Mouse (Mus musculus): ENCODE measurements around the gene Il2rb. TPM values are rescaled to one million over a fixed set of nuclear protein-coding genes. Genes with fewer than 3 reads are reported as not detected.

The Il2rb gene
- polyA plus RNA-seq, 1 experiment from 2014 or later, result 0.11 TPM

GRCm38 (mm10) chr15:78511951-78512350 is 16.9 kb upstream of the Il2rb start:
- no peak for DNase-seq
- H3K36me3 ChIP-seq (ENCODE audit: control insufficient read depth, insufficient read depth, low read length), result no peaks in the 10 kb centered on the region
- H3K4me3 ChIP-seq (replicated peaks; ENCODE audit: low read depth, low read length), result no peak overlapping the region
- ATAC-seq (ENCODE audit: low FRiP score, low TSS enrichment), result no peak
- H3K27ac ChIP-seq (replicated peaks; ENCODE audit: low read depth, low read length), result no peak overlapping the region
- H3K9me3 ChIP-seq (ENCODE audit: control insufficient read depth, low read length), result no peaks in the 10 kb centered on the region
- no peak overlapping the region for H3K9ac ChIP-seq (replicated peaks; ENCODE audit: low read length)
- H3K4me1 ChIP-seq (ENCODE audit: control insufficient read depth, insufficient read depth, low read length), result peaks cover 7% of the 10 kb centered on the region
- no peak overlapping the region for H3K4me2 ChIP-seq (ENCODE audit: low read length)
- H3K27me3 ChIP-seq (ENCODE audit: control insufficient read depth, insufficient read depth, low read length), result no peaks in the 10 kb centered on the region
- WGBS, result 86% methylated on average over 7 of the region's 7 CpGs

DNA sequence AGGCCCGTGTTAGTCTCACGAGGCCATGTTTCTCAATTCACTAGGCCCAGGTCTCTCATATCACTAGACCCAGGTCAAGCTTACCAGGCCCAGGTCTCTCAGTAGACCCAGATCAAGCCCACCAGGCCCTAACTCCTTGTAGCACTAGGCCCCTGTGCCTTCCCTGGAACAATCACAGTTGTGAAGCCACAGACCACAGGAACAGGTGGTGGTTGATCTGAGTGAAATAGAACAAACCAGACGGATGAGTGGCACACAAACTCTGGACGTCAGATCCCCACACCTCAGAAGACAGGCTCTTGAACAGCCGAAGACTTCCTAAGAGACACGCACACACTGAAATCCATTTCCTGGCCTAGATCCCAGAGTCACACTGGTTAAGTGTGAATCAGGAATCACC is 15.7 kb upstream of the Il2rb start:
- Histone ChIP-seq H3K4me3 (replicated peaks; ENCODE audit: low read depth, low read length) (no peak overlapping the region), H3K27me3 (ENCODE audit: control insufficient read depth, insufficient read depth, low read length) (no peaks in the 10 kb centered on the region), H3K9ac (replicated peaks; ENCODE audit: low read length) (no peak overlapping the region), H3K4me1 (ENCODE audit: control insufficient read depth, insufficient read depth, low read length) (peaks cover 7% of the 10 kb centered on the region), H3K9me3 (ENCODE audit: control insufficient read depth, low read length) (no peaks in the 10 kb centered on the region), H3K36me3 (ENCODE audit: control insufficient read depth, insufficient read depth, low read length) (no peaks in the 10 kb centered on the region), H3K4me2 (ENCODE audit: low read length) (no peak overlapping the region), H3K27ac (replicated peaks; ENCODE audit: low read depth, low read length) (no peak overlapping the region)
- no peak for DNase-seq
- WGBS, result 93% methylated on average over 6 of the region's 6 CpGs
- no peak for ATAC-seq (ENCODE audit: low FRiP score, low TSS enrichment)

DNA sequence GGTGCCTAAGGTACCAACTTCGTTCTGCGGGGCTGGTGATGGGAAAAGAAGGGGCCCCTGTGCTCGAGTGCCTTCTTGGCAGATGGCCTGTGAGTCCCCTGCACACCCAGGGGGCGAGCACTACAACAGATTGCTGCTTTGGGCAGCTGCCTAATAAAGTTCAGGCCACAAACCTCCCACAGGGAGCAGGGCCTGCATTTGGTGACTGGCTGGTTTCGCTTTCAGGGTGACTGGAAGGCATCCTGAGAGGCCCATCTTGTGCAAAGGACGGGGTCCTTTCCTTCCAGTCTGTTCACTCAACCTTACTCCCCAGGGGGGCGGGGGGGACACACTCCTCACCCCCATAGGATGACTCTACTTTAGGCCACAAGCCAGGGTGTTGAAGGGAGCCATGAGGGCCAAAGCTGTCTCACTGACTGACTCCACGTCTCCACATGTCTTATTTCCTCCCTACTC is 15.1 kb upstream of the Il2rb start:
- Histone ChIP-seq H3K4me1 (ENCODE audit: control insufficient read depth, insufficient read depth, low read length) (peaks cover 7% of the 10 kb centered on the region), H3K27me3 (ENCODE audit: control insufficient read depth, insufficient read depth, low read length) (no peaks in the 10 kb centered on the region), H3K36me3 (ENCODE audit: control insufficient read depth, insufficient read depth, low read length) (no peaks in the 10 kb centered on the region), H3K4me2 (ENCODE audit: low read length) (no peak overlapping the region), H3K9me3 (ENCODE audit: control insufficient read depth, low read length) (no peaks in the 10 kb centered on the region), H3K4me3 (replicated peaks; ENCODE audit: low read depth, low read length) (no peak overlapping the region), H3K9ac (replicated peaks; ENCODE audit: low read length) (0 out of 2 replicates have a peak overlapping the region, but pooled peaks have one; percentile 31), H3K27ac (replicated peaks; ENCODE audit: low read depth, low read length) (no peak overlapping the region)
- 57% methylated on average over 8 of the region's 8 CpGs for WGBS
- ATAC-seq (ENCODE audit: low FRiP score, low TSS enrichment), result no peak
- no peak for DNase-seq

- DNase-seq (peak; percentile 44), ATAC-seq (ENCODE audit: low FRiP score, low TSS enrichment) (no peak)
- Histone ChIP-seq H3K9me3 (ENCODE audit: control insufficient read depth, low read length) (peaks cover 5% of the 10 kb centered on the region; the same call in 1 of the 2 replicates), H3K27me3 (ENCODE audit: control insufficient read depth, insufficient read depth, low read length) (no peaks in the 10 kb centered on the region), H3K4me1 (ENCODE audit: control insufficient read depth, insufficient read depth, low read length) (peaks cover 7% of the 10 kb centered on the region), H3K4me3 (replicated peaks; ENCODE audit: low read depth, low read length) (no peak overlapping the region), H3K27ac (replicated peaks; ENCODE audit: low read depth, low read length) (no peak overlapping the region), H3K4me2 (ENCODE audit: low read length) (no peak overlapping the region), H3K9ac (replicated peaks; ENCODE audit: low read length) (0 out of 2 replicates have a peak overlapping the region, but pooled peaks have one; percentile 31), H3K36me3 (ENCODE audit: control insufficient read depth, insufficient read depth, low read length) (no peaks in the 10 kb centered on the region)
- 46% methylated on average over 12 of the region's 12 CpGs for WGBS
Measured at GRCm38 (mm10) chr15:78509297-78509899, 14.3 kb upstream of the Il2rb start.

DNA sequence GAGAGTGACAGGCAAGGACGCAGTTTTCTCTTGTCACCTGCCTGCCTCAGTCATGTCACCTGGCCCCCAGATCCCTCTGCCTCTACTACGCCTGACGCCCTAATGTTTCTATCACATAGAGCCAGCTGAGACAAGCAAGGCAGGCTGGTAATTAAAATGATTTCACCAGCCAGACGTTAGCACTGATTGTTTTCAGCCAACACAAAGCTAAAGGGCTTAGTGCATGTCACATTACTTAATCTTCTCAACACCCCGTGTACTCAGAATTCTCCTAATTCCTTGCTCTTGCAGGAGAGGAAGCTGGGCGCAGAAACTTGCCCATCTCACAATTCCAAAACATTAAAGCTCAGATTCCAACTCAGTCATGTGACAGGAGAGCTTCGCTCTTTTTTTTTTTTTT is 13.4 kb upstream of the Il2rb start:
- Histone ChIP-seq H3K9me3 (ENCODE audit: control insufficient read depth, low read length) (peaks cover 5% of the 10 kb centered on the region; the same call in 1 of the 2 replicates), H3K27ac (replicated peaks; ENCODE audit: low read depth, low read length) (no peak overlapping the region), H3K36me3 (ENCODE audit: control insufficient read depth, insufficient read depth, low read length) (no peaks in the 10 kb centered on the region), H3K4me1 (ENCODE audit: control insufficient read depth, insufficient read depth, low read length) (peaks cover 7% of the 10 kb centered on the region), H3K4me3 (replicated peaks; ENCODE audit: low read depth, low read length) (no peak overlapping the region), H3K27me3 (ENCODE audit: control insufficient read depth, insufficient read depth, low read length) (no peaks in the 10 kb centered on the region), H3K9ac (replicated peaks; ENCODE audit: low read length) (no peak overlapping the region), H3K4me2 (ENCODE audit: low read length) (no peak overlapping the region)
- ATAC-seq (ENCODE audit: low FRiP score, low TSS enrichment) (no peak), DNase-seq (no peak)
- 55% methylated on average over 7 of the region's 7 CpGs for WGBS

- no peak for DNase-seq
- no peaks in the 10 kb centered on the region for H3K27me3 ChIP-seq (ENCODE audit: control insufficient read depth, insufficient read depth, low read length)
- no peak for ATAC-seq (ENCODE audit: low FRiP score, low TSS enrichment)
- no peak overlapping the region for H3K27ac ChIP-seq (replicated peaks; ENCODE audit: low read depth, low read length)
- H3K36me3 ChIP-seq (ENCODE audit: control insufficient read depth, insufficient read depth, low read length), result no peaks in the 10 kb centered on the region
- H3K4me2 ChIP-seq (ENCODE audit: low read length), result no peak overlapping the region
- H3K4me1 ChIP-seq (ENCODE audit: control insufficient read depth, insufficient read depth, low read length), result peaks cover 7% of the 10 kb centered on the region
- no peak overlapping the region for H3K4me3 ChIP-seq (replicated peaks; ENCODE audit: low read depth, low read length)
- H3K9ac ChIP-seq (replicated peaks; ENCODE audit: low read length), result no peak overlapping the region
- peaks cover 5% of the 10 kb centered on the region; the same call in 1 of the 2 replicates for H3K9me3 ChIP-seq (ENCODE audit: control insufficient read depth, low read length)
- 77% methylated on average over 3 of the region's 3 CpGs for WGBS
Measured at GRCm38 (mm10) chr15:78505541-78505940, 10.5 kb upstream of the Il2rb start.

GRCm38 (mm10) chr15:78504816-78505215 is 9.7 kb upstream of the Il2rb start:
- Histone ChIP-seq H3K4me1 (ENCODE audit: control insufficient read depth, insufficient read depth, low read length) (peaks cover 1% of the 10 kb centered on the region), H3K27ac (replicated peaks; ENCODE audit: low read depth, low read length) (no peak overlapping the region), H3K4me3 (replicated peaks; ENCODE audit: low read depth, low read length) (no peak overlapping the region), H3K9me3 (ENCODE audit: control insufficient read depth, low read length) (peaks cover 5% of the 10 kb centered on the region; the same call in 1 of the 2 replicates), H3K4me2 (ENCODE audit: low read length) (no peak overlapping the region), H3K36me3 (ENCODE audit: control insufficient read depth, insufficient read depth, low read length) (no peaks in the 10 kb centered on the region), H3K27me3 (ENCODE audit: control insufficient read depth, insufficient read depth, low read length) (no peaks in the 10 kb centered on the region), H3K9ac (replicated peaks; ENCODE audit: low read length) (no peak overlapping the region)
- DNase-seq, result no peak
- no peak for ATAC-seq (ENCODE audit: low FRiP score, low TSS enrichment)
- WGBS, result 92% methylated on average over 5 of the region's 5 CpGs

- no peak for ATAC-seq (ENCODE audit: low FRiP score, low TSS enrichment)
- H3K27ac ChIP-seq (replicated peaks; ENCODE audit: low read depth, low read length), result no peak overlapping the region
Measured at GRCm38 (mm10) chr15:78504013-78504412, 8.9 kb upstream of the Il2rb start.

GRCm38 (mm10) chr15:78502437-78503132 is 7.5 kb upstream of the Il2rb start:
- H3K9ac ChIP-seq (replicated peaks; ENCODE audit: low read length), result no peak overlapping the region
- no peak overlapping the region for H3K27ac ChIP-seq (replicated peaks; ENCODE audit: low read depth, low read length)
- no peak overlapping the region for H3K4me3 ChIP-seq (replicated peaks; ENCODE audit: low read depth, low read length)
- no peaks in the 10 kb centered on the region for H3K4me1 ChIP-seq (ENCODE audit: control insufficient read depth, insufficient read depth, low read length)
- H3K36me3 ChIP-seq (ENCODE audit: control insufficient read depth, insufficient read depth, low read length), result no peaks in the 10 kb centered on the region
- WGBS, result 87% methylated on average over 18 of the region's 18 CpGs
- H3K4me2 ChIP-seq (ENCODE audit: low read length), result no peak overlapping the region
- H3K27me3 ChIP-seq (ENCODE audit: control insufficient read depth, insufficient read depth, low read length), result no peaks in the 10 kb centered on the region
- peaks cover 5% of the 10 kb centered on the region; the same call in 1 of the 2 replicates for H3K9me3 ChIP-seq (ENCODE audit: control insufficient read depth, low read length)
- DNase-seq (no peak), ATAC-seq (ENCODE audit: low FRiP score, low TSS enrichment) (no peak)

More at GRCm38 (mm10) chr15:78504013-78504412, 8.9 kb upstream of the Il2rb start:
- Histone ChIP-seq H3K4me2 (ENCODE audit: low read length) (no peak overlapping the region), H3K27me3 (ENCODE audit: control insufficient read depth, insufficient read depth, low read length) (no peaks in the 10 kb centered on the region), H3K9me3 (ENCODE audit: control insufficient read depth, low read length) (peaks cover 5% of the 10 kb centered on the region; the same call in 1 of the 2 replicates), H3K9ac (replicated peaks; ENCODE audit: low read length) (no peak overlapping the region), H3K4me3 (replicated peaks; ENCODE audit: low read depth, low read length) (no peak overlapping the region), H3K4me1 (ENCODE audit: control insufficient read depth, insufficient read depth, low read length) (no peaks in the 10 kb centered on the region), H3K36me3 (ENCODE audit: control insufficient read depth, insufficient read depth, low read length) (no peaks in the 10 kb centered on the region)
- WGBS, result 87% methylated on average over 1 of the region's 1 CpGs
- no peak for DNase-seq
